In the genomic region with DNA sequence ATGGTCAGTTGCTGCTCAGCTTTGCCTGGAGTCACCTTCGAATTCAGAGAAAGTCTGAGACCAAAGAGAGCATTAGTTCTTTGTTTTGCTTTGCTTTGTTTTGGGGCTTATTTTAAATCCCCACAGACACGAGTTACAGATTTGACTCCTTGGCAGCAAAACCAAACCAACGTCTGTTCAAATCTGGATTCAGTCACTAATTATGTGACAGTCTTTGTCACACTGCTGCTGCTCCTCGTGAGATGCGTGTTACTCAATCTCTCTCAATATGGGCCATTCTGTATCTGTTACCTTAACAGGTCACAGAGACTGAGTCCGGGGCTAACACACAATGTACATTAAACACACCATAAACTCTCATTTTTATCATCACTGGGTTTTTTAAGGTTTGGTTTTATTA, we compare ENCODE assay signal across 21 mouse cellular contexts.
A peak's percentile ranks its signal among the peaks of the same experiment; 100 is the strongest.
DNase-seq lines count a peak whose midpoint lies in the region; ATAC-seq and TF ChIP-seq lines count a peak whose summit lies in the region.
"Had no signal": no experiment of that assay in that cellular context is flagged by ENCODE, and none has a peak within 500 bp of the region (broad histone marks: within the 10 kb centered on the region; RNA-seq: fewer than 3 reads in every experiment).

No protein-coding gene starts in this region.

- peaks cover 21% of the 10 kb centered on the region for H3K4me1 ChIP-seq in forebrain, embryonic 16.5 days (replicated peaks; ENCODE audit: control insufficient read depth, insufficient read depth, low read length)
- peaks cover 1% of the 10 kb centered on the region; the same call in 1 of the 2 replicates for H3K4me1 ChIP-seq in forebrain, embryonic 12.5 days
- H3K4me1 ChIP-seq in lung, postnatal 0 days (ENCODE audit: insufficient read depth, low read depth, low read length): no peaks in the 10 kb centered on the region

- no peak for TF ChIP-seq CTCF in lung, postnatal 0 days (IDR thresholded peaks at IDR 0.05)

- no peaks in the 10 kb centered on the region for H3K9me3 ChIP-seq in forebrain, embryonic 16.5 days (ENCODE audit: control insufficient read depth, low read length)
- no peaks in the 10 kb centered on the region for H3K9me3 ChIP-seq in forebrain, embryonic 12.5 days
- H3K9me3 ChIP-seq in lung, postnatal 0 days (ENCODE audit: low read length): no peaks in the 10 kb centered on the region
- H3K9me3 ChIP-seq: heart, embryonic 13.5 days; hindbrain, embryonic 12.5 days had no signal

- intact Hi-C loops in gastrocnemius, postnatal 14 days (cut with DNase I; ENCODE audit: low total_unique reads): no loop called here

- ATAC-seq in forebrain, embryonic 16.5 days: peak; percentile 51
- no peak for ATAC-seq in forebrain, embryonic 12.5 days (ENCODE audit: low FRiP score)
- no peak for ATAC-seq in lung, postnatal 0 days
- ATAC-seq: activated CD4-positive, CD25-positive, alpha-beta regulatory T cell, adult 4 months; hindbrain, embryonic 16.5 days; inflammation-experienced regulatory T-cells, adult 6 months; intestine, postnatal 0 days; Patski had no signal

- no peak overlapping the region for H3K4me2 ChIP-seq in forebrain, embryonic 16.5 days (ENCODE audit: low read length)
- H3K4me2 ChIP-seq in forebrain, embryonic 12.5 days: no peak overlapping the region
- no peak overlapping the region for H3K4me2 ChIP-seq in lung, postnatal 0 days (replicated peaks; ENCODE audit: low read depth, low read length)
- H3K4me2 ChIP-seq: heart, embryonic 13.5 days; hindbrain, embryonic 12.5 days had no signal

- no peaks in the 10 kb centered on the region for H3K27me3 ChIP-seq in forebrain, embryonic 16.5 days (replicated peaks; ENCODE audit: control insufficient read depth, insufficient read depth, low read length)
- H3K27me3 ChIP-seq in forebrain, embryonic 12.5 days: 0 out of 2 replicates have a peak, but pooled peaks cover 5% of the 10 kb centered on the region
- no peaks in the 10 kb centered on the region for H3K27me3 ChIP-seq in lung, postnatal 0 days (replicated peaks; ENCODE audit: insufficient read depth, low read length)
- H3K27me3 ChIP-seq: CH12.LX; heart, embryonic 13.5 days; hindbrain, embryonic 12.5 days had no signal

- H3K9ac ChIP-seq in forebrain, embryonic 16.5 days (replicated peaks; ENCODE audit: low read depth, low read length): no peak overlapping the region
- no peak overlapping the region for H3K9ac ChIP-seq in forebrain, embryonic 12.5 days
- no peak overlapping the region for H3K9ac ChIP-seq in lung, postnatal 0 days (replicated peaks; ENCODE audit: low read depth)
- H3K9ac ChIP-seq: heart, embryonic 13.5 days; hindbrain, embryonic 12.5 days had no signal

- no peaks in the 10 kb centered on the region for H3K36me3 ChIP-seq in forebrain, embryonic 16.5 days (ENCODE audit: control insufficient read depth, insufficient read depth)
- no peaks in the 10 kb centered on the region for H3K36me3 ChIP-seq in forebrain, embryonic 12.5 days (replicated peaks)
- H3K36me3 ChIP-seq in lung, postnatal 0 days (ENCODE audit: insufficient read depth, low read length): no peaks in the 10 kb centered on the region
- H3K36me3 ChIP-seq: heart, embryonic 13.5 days; hindbrain, embryonic 12.5 days had no signal

- no peak for TF ChIP-seq EP300 in lung, postnatal 0 days (IDR thresholded peaks at IDR 0.05)

- DNase-seq in lung, postnatal 0 days (ENCODE audit: low spot score): peak; percentile 34
- DNase-seq in lung, postnatal 25 days (ENCODE audit: low spot score): no peak
- DNase-seq in layer of hippocampus, adult 8-10 months (ENCODE audit: low spot score in 2 of 2): peak; percentile 14 to 29
- no peak for DNase-seq in right cerebral cortex, adult 18-20 months
- no peak for DNase-seq in gastrocnemius, postnatal 14 days
- DNase-seq: adrenal gland, adult 2 months; cerebellum, adult 18-20 months; cerebellum, adult 9-11 months; cerebellum, postnatal 36 days; gastrocnemius, postnatal 25 days; heart, postnatal 36 days had no signal

- H3K4me3 ChIP-seq in forebrain, embryonic 16.5 days (replicated peaks; ENCODE audit: low read length): no peak overlapping the region
- H3K4me3 ChIP-seq in forebrain, embryonic 12.5 days (replicated peaks): no peak overlapping the region
- H3K4me3 ChIP-seq in lung, postnatal 0 days (ENCODE audit: low read depth, low read length): no peak overlapping the region
- H3K4me3 ChIP-seq: heart, embryonic 13.5 days; hindbrain, embryonic 12.5 days had no signal

- H3K27ac ChIP-seq in forebrain, embryonic 16.5 days (ENCODE audit: low read length): peak overlapping the region; percentile 57
- H3K27ac ChIP-seq in forebrain, embryonic 12.5 days: no peak overlapping the region
- no peak overlapping the region for H3K27ac ChIP-seq in lung, postnatal 0 days (ENCODE audit: low read length)
- H3K27ac ChIP-seq: heart, embryonic 13.5 days; hindbrain, embryonic 12.5 days had no signal

- 25% methylated on average over 6 of the region's 6 CpGs for WGBS in forebrain, embryonic 16.5 days
- 53% methylated on average over 6 of the region's 6 CpGs for WGBS in forebrain, embryonic 12.5 days
- WGBS in lung, postnatal 0 days: 69% methylated on average over 6 of the region's 6 CpGs

Comparison
In these comparisons a context has a peak if more than half of its experiments do, and no peak if none do; other contexts are left out.
1. DNase-seq: peak in lung, postnatal 0 days (single experiment) and layer of hippocampus, adult 8-10 months (2 of 2); none in lung, postnatal 25 days (single experiment), right cerebral cortex, adult 18-20 months (single experiment) and gastrocnemius, postnatal 14 days (single experiment).